Mouse (Mus musculus): ENCODE results near the gene Nop53. TPM values are rescaled to one million over a fixed set of nuclear protein-coding genes. Genes with fewer than 3 reads are reported as not detected.

Gene Nop53
- polyA plus RNA-seq, 1 experiment from 2014 or later = 169 TPM

DNA sequence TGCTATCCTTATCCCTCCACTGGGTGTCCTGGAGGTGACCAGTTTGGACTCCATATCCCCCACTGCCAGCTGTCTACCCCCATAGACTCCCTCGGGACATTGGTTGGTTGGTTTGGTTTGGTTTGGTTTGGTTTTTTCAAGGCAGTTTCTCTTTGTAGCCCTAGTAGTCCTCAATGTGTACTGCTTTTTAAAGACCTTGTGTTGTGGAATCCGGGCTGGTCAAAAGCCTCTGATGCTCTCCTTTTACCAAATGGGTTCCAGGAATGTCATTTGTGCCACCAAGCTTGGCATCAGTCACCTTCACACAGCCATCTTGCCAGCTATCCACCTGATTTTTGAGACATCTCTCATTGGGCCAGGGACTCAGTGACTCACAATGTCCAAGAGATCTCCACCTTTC is 31.1 kb downstream of the Nop53 start:
- no peak for ATAC-seq (ENCODE audit: low FRiP score)
- 94% methylated on average over 2 of the region's 2 CpGs for WGBS
- no peaks in the 10 kb centered on the region for H3K9me3 ChIP-seq
- H3K36me3 ChIP-seq (replicated peaks) = peaks cover 35% of the 10 kb centered on the region
- H3K27me3 ChIP-seq = no peaks in the 10 kb centered on the region
- H3K4me1 ChIP-seq = 0 out of 2 replicates have a peak, but pooled peaks cover under 1% of the 10 kb centered on the region
- H3K27ac ChIP-seq = no peak overlapping the region
- no peak overlapping the region for H3K9ac ChIP-seq
- no peak overlapping the region for H3K4me2 ChIP-seq
- H3K4me3 ChIP-seq (replicated peaks) = no peak overlapping the region

DNA sequence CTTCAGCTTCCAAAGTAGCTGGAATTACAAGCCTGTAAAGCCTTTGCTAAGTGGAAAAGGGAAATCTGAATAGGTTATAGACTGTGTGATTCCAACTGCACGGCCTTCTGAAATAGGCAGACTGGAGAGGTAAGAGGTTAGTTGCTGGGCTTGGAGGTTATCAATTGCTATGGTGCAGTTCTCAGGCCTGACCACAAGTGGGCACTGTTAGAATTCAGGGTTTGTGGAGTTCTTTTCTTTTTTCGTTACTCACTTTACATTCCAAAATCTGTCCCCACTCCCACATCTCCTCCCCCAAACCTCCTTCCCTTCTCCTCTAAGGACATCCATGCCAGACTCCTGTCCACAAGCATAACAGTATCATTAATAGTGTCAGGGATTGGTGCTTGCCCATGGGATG is 31.6 kb downstream of the Nop53 start:
- Histone ChIP-seq H3K4me2 (no peak overlapping the region), H3K4me1 (no peaks in the 10 kb centered on the region), H3K4me3 (replicated peaks) (no peak overlapping the region), H3K36me3 (replicated peaks) (peaks cover 30% of the 10 kb centered on the region), H3K9ac (no peak overlapping the region), H3K27me3 (no peaks in the 10 kb centered on the region), H3K9me3 (no peaks in the 10 kb centered on the region), H3K27ac (no peak overlapping the region)
- 43% methylated on average over 2 of the region's 2 CpGs for WGBS
- no peak for ATAC-seq (ENCODE audit: low FRiP score)

DNA sequence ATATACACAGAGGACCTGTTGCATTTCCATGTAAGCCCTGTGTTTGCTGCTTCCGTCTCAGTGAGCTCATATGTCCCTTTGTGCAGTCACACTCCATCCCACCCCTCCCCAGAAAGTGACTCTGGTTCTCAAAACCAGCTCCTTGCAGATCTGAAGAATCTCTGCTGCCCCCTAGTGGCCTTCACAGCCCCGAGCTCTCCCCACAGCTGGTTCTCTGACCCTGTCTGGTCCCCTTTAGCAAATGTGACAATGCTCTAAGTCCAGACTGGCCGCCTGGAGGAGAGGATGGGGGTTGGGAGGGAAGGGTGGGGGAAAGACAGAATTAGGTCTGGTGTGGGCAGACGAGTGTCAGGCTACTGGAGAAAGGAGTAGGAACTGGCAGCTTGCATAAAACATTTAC is 33.7 kb downstream of the Nop53 start:
- Histone ChIP-seq H3K36me3 (replicated peaks) (peaks cover 13% of the 10 kb centered on the region), H3K4me1 (no peaks in the 10 kb centered on the region), H3K27me3 (no peaks in the 10 kb centered on the region), H3K27ac (no peak overlapping the region), H3K9me3 (no peaks in the 10 kb centered on the region), H3K9ac (no peak overlapping the region), H3K4me2 (no peak overlapping the region), H3K4me3 (replicated peaks) (no peak overlapping the region)
- ATAC-seq (ENCODE audit: low FRiP score) = peak; percentile 67
- WGBS = 0% methylated on average over 4 of the region's 4 CpGs

- no peaks in the 10 kb centered on the region for H3K27me3 ChIP-seq
- no peak overlapping the region for H3K9ac ChIP-seq
- H3K4me2 ChIP-seq = no peak overlapping the region
- no peaks in the 10 kb centered on the region for H3K9me3 ChIP-seq
- H3K27ac ChIP-seq = no peak overlapping the region
- no peak overlapping the region for H3K4me3 ChIP-seq (replicated peaks)
- ATAC-seq (ENCODE audit: low FRiP score) = no peak
- H3K36me3 ChIP-seq (replicated peaks) = no peaks in the 10 kb centered on the region
- no peaks in the 10 kb centered on the region for H3K4me1 ChIP-seq
- 80% methylated on average over 5 of the region's 5 CpGs for WGBS
These were observed 35.4 kb downstream of the Nop53 start for GRCm38 (mm10) chr7:15910521-15910920.

- WGBS = 90% methylated on average over 8 of the region's 8 CpGs
- H3K4me3 ChIP-seq (replicated peaks) = no peak overlapping the region
- H3K4me2 ChIP-seq = no peak overlapping the region
- H3K27me3 ChIP-seq = no peaks in the 10 kb centered on the region
- no peak overlapping the region for H3K9ac ChIP-seq
- ATAC-seq (ENCODE audit: low FRiP score) = no peak
- no peaks in the 10 kb centered on the region for H3K4me1 ChIP-seq
- no peaks in the 10 kb centered on the region for H3K36me3 ChIP-seq (replicated peaks)
- H3K9me3 ChIP-seq = no peaks in the 10 kb centered on the region
- H3K27ac ChIP-seq = no peak overlapping the region
These were observed 37.8 kb downstream of the Nop53 start for GRCm38 (mm10) chr7:15907971-15908590.

DNA sequence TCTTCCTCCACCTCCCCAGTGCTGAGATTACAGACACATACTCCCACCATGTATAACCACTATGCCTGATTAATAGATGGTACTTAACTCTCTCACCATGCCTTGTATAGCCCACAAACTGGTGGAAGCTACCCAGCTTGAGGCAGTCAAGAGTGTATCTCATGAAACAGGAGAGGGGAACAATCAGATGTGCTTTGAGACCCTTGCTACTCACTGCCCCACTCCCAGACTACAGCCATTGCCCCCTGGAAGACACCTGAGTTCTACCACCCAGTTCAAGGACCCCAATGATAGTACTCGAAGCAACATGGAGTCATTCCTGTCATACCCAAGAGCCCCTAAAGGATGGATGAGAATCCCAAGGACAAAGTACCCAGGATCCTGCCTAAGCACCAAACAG is 39.3 kb downstream of the Nop53 start:
- Histone ChIP-seq H3K27ac (no peak overlapping the region), H3K9me3 (no peaks in the 10 kb centered on the region), H3K4me1 (no peaks in the 10 kb centered on the region), H3K4me2 (no peak overlapping the region), H3K27me3 (no peaks in the 10 kb centered on the region), H3K4me3 (replicated peaks) (no peak overlapping the region), H3K9ac (no peak overlapping the region), H3K36me3 (replicated peaks) (no peaks in the 10 kb centered on the region)
- no peak for ATAC-seq (ENCODE audit: low FRiP score)
- WGBS = 81% methylated on average over 1 of the region's 1 CpGs

GRCm38 (mm10) chr7:15905861-15906260 is 40.0 kb downstream of the Nop53 start:
- Histone ChIP-seq H3K36me3 (replicated peaks) (no peaks in the 10 kb centered on the region), H3K4me1 (no peaks in the 10 kb centered on the region), H3K4me3 (replicated peaks) (no peak overlapping the region), H3K9me3 (no peaks in the 10 kb centered on the region), H3K4me2 (no peak overlapping the region), H3K27ac (no peak overlapping the region), H3K9ac (no peak overlapping the region), H3K27me3 (no peaks in the 10 kb centered on the region)
- 57% methylated on average over 7 of the region's 7 CpGs for WGBS
- ATAC-seq (ENCODE audit: low FRiP score) = no peak

- no peaks in the 10 kb centered on the region for H3K27me3 ChIP-seq
- H3K4me1 ChIP-seq = no peaks in the 10 kb centered on the region
- no peaks in the 10 kb centered on the region for H3K36me3 ChIP-seq (replicated peaks)
- 85% methylated on average over 9 of the region's 9 CpGs for WGBS
- no peak overlapping the region for H3K4me2 ChIP-seq
- H3K27ac ChIP-seq = no peak overlapping the region
- ATAC-seq (ENCODE audit: low FRiP score) = no peak
- H3K9me3 ChIP-seq = no peaks in the 10 kb centered on the region
- no peak overlapping the region for H3K9ac ChIP-seq
- H3K4me3 ChIP-seq (replicated peaks) = no peak overlapping the region
These were observed 44.4 kb downstream of the Nop53 start for GRCm38 (mm10) chr7:15901366-15902048.

GRCm38 (mm10) chr7:15894251-15894650 is 51.6 kb downstream of the Nop53 start:
- no peak for ATAC-seq (ENCODE audit: low FRiP score)
- no peaks in the 10 kb centered on the region for H3K36me3 ChIP-seq (replicated peaks)
- H3K4me1 ChIP-seq = no peaks in the 10 kb centered on the region
- H3K9me3 ChIP-seq = no peaks in the 10 kb centered on the region
- H3K27ac ChIP-seq = no peak overlapping the region
- no peaks in the 10 kb centered on the region for H3K27me3 ChIP-seq
- 59% methylated on average over 1 of the region's 1 CpGs for WGBS
- H3K9ac ChIP-seq = no peak overlapping the region
- no peak overlapping the region for H3K4me3 ChIP-seq (replicated peaks)
- H3K4me2 ChIP-seq = no peak overlapping the region

Other genes starting within 250 kb of the Nop53 start
- gene Obox5, start 195.9 kb downstream of the Nop53 start, polyA plus RNA-seq (2016; fragmentation: Nextera tagmentation; extraction: Ambion mirVana) = not detected in 2 replicates
- not detected in 2 replicates for gene Obox6, start 106.4 kb downstream of the Nop53 start, polyA plus RNA-seq (2016; fragmentation: Nextera tagmentation; extraction: Ambion mirVana)
- not detected in 2 replicates for gene Crx, start 66.1 kb downstream of the Nop53 start, polyA plus RNA-seq (2016; fragmentation: Nextera tagmentation; extraction: Ambion mirVana)
- not detected in 2 replicates for gene Crxos, start 63.5 kb downstream of the Nop53 start, polyA plus RNA-seq (2016; fragmentation: Nextera tagmentation; extraction: Ambion mirVana)
- gene Selenow, start 23.7 kb downstream of the Nop53 start, polyA plus RNA-seq (2016; fragmentation: Nextera tagmentation; extraction: Ambion mirVana) = 1,130 and 1,137 TPM in 2 replicates
- 6.6 and 7.6 TPM in 2 replicates for gene Ehd2, start 21.5 kb upstream of the Nop53 start, polyA plus RNA-seq (2016; fragmentation: Nextera tagmentation; extraction: Ambion mirVana)
- gene Bicra, start 101.8 kb upstream of the Nop53 start, polyA plus RNA-seq (2016; fragmentation: Nextera tagmentation; extraction: Ambion mirVana) = 9.1 and 9.5 TPM in 2 replicates
- not detected in 2 replicates for gene Zfp541, start 115.7 kb upstream of the Nop53 start, polyA plus RNA-seq (2016; fragmentation: Nextera tagmentation; extraction: Ambion mirVana)
- 150 and 156 TPM in 2 replicates for gene Napa, start 152.4 kb upstream of the Nop53 start, polyA plus RNA-seq (2016; fragmentation: Nextera tagmentation; extraction: Ambion mirVana)
- 24.6 and 29.4 TPM in 2 replicates for gene Kptn, start 173.8 kb upstream of the Nop53 start, polyA plus RNA-seq (2016; fragmentation: Nextera tagmentation; extraction: Ambion mirVana)
- gene Slc8a2, start 183.8 kb upstream of the Nop53 start, polyA plus RNA-seq (2016; fragmentation: Nextera tagmentation; extraction: Ambion mirVana) = 0.49 and 0.66 TPM in 2 replicates
- 91.2 and 94.9 TPM in 2 replicates for gene Meis3, start 229.0 kb upstream of the Nop53 start, polyA plus RNA-seq (2016; fragmentation: Nextera tagmentation; extraction: Ambion mirVana)